In the genomic region with DNA sequence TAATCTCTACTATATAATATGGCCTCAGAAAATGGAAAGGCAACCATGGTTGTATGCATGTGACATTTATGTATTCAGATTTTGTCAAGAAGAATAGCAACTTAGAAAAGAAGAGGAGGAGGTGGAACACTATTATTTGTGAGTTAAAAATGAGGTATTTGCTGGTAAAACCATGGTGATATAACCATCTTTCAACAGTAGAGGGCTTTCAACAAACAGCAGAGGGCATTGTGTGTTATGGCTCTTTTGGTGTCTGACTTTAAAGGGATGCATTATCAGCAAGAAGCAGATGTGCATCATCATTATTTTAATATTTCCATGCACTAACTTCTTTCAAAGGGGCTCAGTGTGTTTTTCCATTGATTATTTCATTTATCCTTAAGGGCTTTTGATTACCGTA, we compare ENCODE assay signal across 12 mouse cellular contexts.
"Had no signal": no experiment of that assay in that cellular context is flagged by ENCODE, and none has a peak within 500 bp of the region (broad histone marks: within the 10 kb centered on the region; RNA-seq: fewer than 3 reads in every experiment).

No protein-coding gene starts in this region.

- DNase-seq: kidney, adult 2 months; kidney, postnatal 25 days; lung, adult 2 months; lung, postnatal 36 days; midbrain, embryonic 14.5 days; retina, postnatal 1 day; right cerebral cortex, postnatal 14 days had no signal

- H3K9me3 ChIP-seq: limb, embryonic 10.5 days; liver, embryonic 15.5 days; neural tube, embryonic 13.5 days had no signal

- H3K36me3 ChIP-seq: limb, embryonic 10.5 days; liver, embryonic 15.5 days; neural tube, embryonic 13.5 days had no signal

- H3K9ac ChIP-seq: liver, embryonic 15.5 days; neural tube, embryonic 13.5 days had no signal

- H3K4me1 ChIP-seq: limb, embryonic 10.5 days; liver, embryonic 15.5 days; neural tube, embryonic 13.5 days had no signal

- H3K27me3 ChIP-seq: liver, embryonic 15.5 days; neural tube, embryonic 13.5 days had no signal

- H3K27ac ChIP-seq: limb, embryonic 10.5 days; liver, embryonic 15.5 days; neural tube, embryonic 13.5 days had no signal

- ATAC-seq: lung, postnatal 0 days had no signal

- H3K4me3 ChIP-seq: limb, embryonic 10.5 days; liver, embryonic 15.5 days; neural tube, embryonic 13.5 days had no signal

- H3K4me2 ChIP-seq: liver, embryonic 11.5 days; liver, embryonic 15.5 days; neural tube, embryonic 13.5 days had no signal
